Mouse (Mus musculus) right cerebral cortex, postnatal 10 days (tissue): ENCODE results near the gene Nrip1.
A peak's percentile ranks its signal among the peaks of the same experiment; 100 is the strongest.

Experiments used
- DNase-seq, 2 experiments: peaks; one replicate each; pipeline ENCODE4 v3.0.0; 2021; ENCODE audit warnings: low spot score in 2 of 2

Gene Nrip1

GRCm38 (mm10) chr16:76372045-76372940, 1.3 kb downstream of the Nrip1 start:
- peak; percentile 63 to 72 for DNase-seq

- no peak for DNase-seq
These were observed 2.1 kb downstream of the Nrip1 start for GRCm38 (mm10) chr16:76371614-76371917.

GRCm38 (mm10) chr16:76370716-76371613, 2.7 kb downstream of the Nrip1 start:
- no peak for DNase-seq

- DNase-seq, result peak in 1 of 2 experiments; percentile 45
These were observed 3.4 kb downstream of the Nrip1 start for GRCm38 (mm10) chr16:76370041-76370715.

- no peak for DNase-seq
These were observed 4.4 kb downstream of the Nrip1 start for GRCm38 (mm10) chr16:76369236-76369635.

GRCm38 (mm10) chr16:76367261-76367908, 6.2 kb downstream of the Nrip1 start:
- no peak for DNase-seq

- no peak for DNase-seq
These were observed 7.7 kb downstream of the Nrip1 start for GRCm38 (mm10) chr16:76365790-76366406.

GRCm38 (mm10) chr16:76365237-76365636, 8.4 kb downstream of the Nrip1 start:
- no peak for DNase-seq

- DNase-seq, result no peak
These were observed 10.0 kb downstream of the Nrip1 start for GRCm38 (mm10) chr16:76363641-76364040.

GRCm38 (mm10) chr16:76362982-76363381, 10.6 kb downstream of the Nrip1 start:
- DNase-seq, result no peak

- no peak for DNase-seq
These were observed 13.2 kb downstream of the Nrip1 start for GRCm38 (mm10) chr16:76360441-76360840.

GRCm38 (mm10) chr16:76358757-76359156, 14.9 kb downstream of the Nrip1 start:
- no peak for DNase-seq

GRCm38 (mm10) chr16:76358128-76358748, 15.4 kb downstream of the Nrip1 start:
- DNase-seq, result no peak

- no peak for DNase-seq
These were observed 16.5 kb downstream of the Nrip1 start for GRCm38 (mm10) chr16:76357155-76357554.

- no peak for DNase-seq
These were observed 17.6 kb downstream of the Nrip1 start for GRCm38 (mm10) chr16:76355947-76356550.

- no peak for DNase-seq
These were observed 18.4 kb downstream of the Nrip1 start for GRCm38 (mm10) chr16:76355267-76355666.

- no peak for DNase-seq
These were observed 18.8 kb downstream of the Nrip1 start for GRCm38 (mm10) chr16:76354841-76355240.

- DNase-seq, result no peak
These were observed 19.3 kb downstream of the Nrip1 start for GRCm38 (mm10) chr16:76354289-76354688.

- DNase-seq, result no peak
These were observed 22.7 kb downstream of the Nrip1 start for GRCm38 (mm10) chr16:76350922-76351321.

GRCm38 (mm10) chr16:76349053-76349452, 24.6 kb downstream of the Nrip1 start:
- no peak for DNase-seq
